Mouse (Mus musculus) spleen, adult 2 months (tissue): ENCODE measurements at regions not wholly inside any gene's neighbourhood (a gene's known extent, or its start where the extent isn't known, plus 50 kb on each side); places are given as distances from the start of the nearest gene placed in this dataset.

ENCODE experiments used
- CTCF ChIP-seq: fragments of 200-500 bp; IDR thresholded peaks from 2 replicates; pipeline ENCODE4 v1.5.1; 2011; ENCODE audit warnings: mild to moderate bottlenecking, inconsistent platforms; ENCODE audit not compliant: insufficient read depth, insufficient read length, insufficient replicate concordance; ENCODE audit errors: extremely low read depth
- POLR2A ChIP-seq: fragments of 200-500 bp; IDR thresholded peaks from 2 replicates; pipeline ENCODE4 v1.6.1; 2011; ENCODE audit warnings: low read depth, low read length, inconsistent platforms

DNA sequence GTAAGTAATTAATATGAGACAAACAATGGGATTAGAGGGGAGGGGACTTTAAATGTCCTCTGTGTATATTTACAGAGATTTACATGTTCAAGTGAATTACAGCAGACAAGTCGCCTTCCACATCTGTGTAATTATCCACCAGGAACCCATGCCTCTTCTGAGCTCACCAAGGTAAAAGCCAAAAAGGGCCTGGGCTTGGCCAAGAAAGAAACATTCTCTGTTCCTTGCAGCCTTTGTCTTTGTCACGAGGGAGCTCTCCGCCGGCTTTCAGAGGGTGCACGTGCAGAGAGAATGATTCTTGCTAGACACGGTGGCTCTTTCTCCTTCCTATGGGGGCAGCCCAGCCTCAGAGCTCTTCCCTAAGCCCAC is 195.6 kb downstream of the Spata18 start:
- TF ChIP-seq CTCF = no peak
- no peak for TF ChIP-seq POLR2A
